ENCODE assay signal across 7 mouse cellular contexts in the genomic region with DNA sequence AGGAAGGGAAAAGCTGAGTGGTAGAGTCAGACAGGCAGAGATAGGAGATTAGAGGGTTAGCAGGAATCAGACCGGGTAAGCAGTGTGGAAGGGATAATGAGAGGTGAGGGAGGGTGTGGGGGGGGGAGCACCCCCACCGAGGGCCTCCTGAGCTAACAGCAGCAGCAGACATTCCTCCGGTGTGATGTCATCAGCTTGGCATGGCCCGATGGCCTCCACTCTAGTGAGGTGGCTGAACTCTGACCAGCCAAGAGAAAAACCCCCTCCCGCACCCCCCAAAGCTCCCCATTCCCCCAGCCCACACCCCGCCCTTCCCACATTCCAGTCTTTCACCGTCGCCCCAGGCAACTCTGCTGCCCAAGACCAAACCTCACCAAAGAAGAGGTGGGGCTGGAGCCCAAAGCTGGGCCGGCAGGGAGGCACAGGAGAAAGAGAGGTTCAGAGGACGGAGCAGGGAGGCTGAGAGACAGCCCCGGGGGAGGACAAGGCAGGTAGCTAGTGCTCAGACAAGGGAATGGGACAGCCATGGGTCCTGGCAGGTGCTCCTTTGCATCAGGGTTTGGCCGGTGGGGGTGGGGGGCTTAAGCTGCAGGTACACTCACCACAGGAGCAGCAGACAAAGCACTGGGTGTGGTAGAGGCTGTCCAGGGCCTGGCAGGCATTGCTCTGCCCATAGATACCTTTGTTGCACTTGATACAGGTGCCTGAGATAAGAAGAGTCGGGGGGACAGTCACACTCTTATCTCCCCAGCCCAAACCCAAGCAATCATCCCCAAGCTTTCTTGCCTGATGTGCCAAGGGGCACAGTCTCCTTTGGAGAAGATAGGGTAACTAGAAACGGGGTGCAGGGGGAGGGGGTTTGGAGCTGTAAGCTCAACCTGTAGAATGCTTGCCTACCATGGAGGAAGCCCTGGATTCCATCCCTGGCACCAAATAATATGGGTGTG. TPM values are rescaled to one million over a fixed set of nuclear protein-coding genes. Genes with fewer than 3 reads are reported as not detected.
DNase-seq lines count a peak whose midpoint lies in the region; ATAC-seq and TF ChIP-seq lines count a peak whose summit lies in the region.

No protein-coding gene starts in this region.

- H3K4me1 ChIP-seq in embryonic facial prominence, embryonic 12.5 days: peaks cover 43% of the 10 kb centered on the region
- H3K4me1 ChIP-seq in hindbrain, postnatal 0 days (ENCODE audit: insufficient read depth, low read length): peaks cover 4% of the 10 kb centered on the region; the same call in 1 of the 2 replicates
- H3K4me1 ChIP-seq in liver, embryonic 15.5 days (replicated peaks): peaks cover 67% of the 10 kb centered on the region

- H3K27me3 ChIP-seq in embryonic facial prominence, embryonic 12.5 days: no peaks in the 10 kb centered on the region
- peaks cover 6% of the 10 kb centered on the region; the same call in 1 of the 2 replicates for H3K27me3 ChIP-seq in hindbrain, postnatal 0 days (ENCODE audit: insufficient read depth, low read length)
- peaks cover 79% of the 10 kb centered on the region for H3K27me3 ChIP-seq in liver, embryonic 15.5 days

- peak overlapping the region; percentile 95 for H3K4me3 ChIP-seq in embryonic facial prominence, embryonic 12.5 days
- no peak overlapping the region for H3K4me3 ChIP-seq in hindbrain, postnatal 0 days (ENCODE audit: low read length)
- H3K4me3 ChIP-seq in liver, embryonic 15.5 days (replicated peaks): peak overlapping the region; percentile 9; the same call in 1 of the 2 replicates

- H3K36me3 ChIP-seq in embryonic facial prominence, embryonic 12.5 days: peaks cover 53% of the 10 kb centered on the region
- H3K36me3 ChIP-seq in hindbrain, postnatal 0 days (ENCODE audit: insufficient read depth, low read length): no peaks in the 10 kb centered on the region
- H3K36me3 ChIP-seq in liver, embryonic 15.5 days (replicated peaks): peaks cover 9% of the 10 kb centered on the region

- no peaks in the 10 kb centered on the region for H3K9me3 ChIP-seq in embryonic facial prominence, embryonic 12.5 days
- no peaks in the 10 kb centered on the region for H3K9me3 ChIP-seq in hindbrain, postnatal 0 days (ENCODE audit: low read length)
- no peaks in the 10 kb centered on the region for H3K9me3 ChIP-seq in liver, embryonic 15.5 days (replicated peaks)

- no peak for TF ChIP-seq CTCF in hindbrain, postnatal 0 days (IDR thresholded peaks at IDR 0.05; ENCODE audit: low read depth)

- peak overlapping the region; percentile 78 for H3K27ac ChIP-seq in embryonic facial prominence, embryonic 12.5 days
- no peak overlapping the region for H3K27ac ChIP-seq in hindbrain, postnatal 0 days
- no peak overlapping the region; the same call in 1 of the 2 replicates for H3K27ac ChIP-seq in liver, embryonic 15.5 days (replicated peaks)

- 9% methylated on average over 12 of the region's 14 CpGs for WGBS in embryonic facial prominence, embryonic 12.5 days
- WGBS in hindbrain, postnatal 0 days: 12% methylated on average over 14 of the region's 14 CpGs
- WGBS in liver, embryonic 15.5 days (ENCODE audit: insufficient replicate concordance): 33% methylated on average over 14 of the region's 14 CpGs

- ATAC-seq in embryonic facial prominence, embryonic 12.5 days (ENCODE audit: insufficient number of reproducible peaks, insufficient read depth, low FRiP score, low TSS enrichment): peak; percentile 12
- ATAC-seq in hindbrain, postnatal 0 days: peak; percentile 33; the same call in 1 of the 2 replicates
- ATAC-seq in liver, embryonic 15.5 days (ENCODE audit: insufficient read depth): peak; percentile 29; the same call in 1 of the 2 replicates

- peak overlapping the region; percentile 99 for H3K9ac ChIP-seq in embryonic facial prominence, embryonic 12.5 days
- H3K9ac ChIP-seq in hindbrain, postnatal 0 days (replicated peaks; ENCODE audit: low read length): no peak overlapping the region
- H3K9ac ChIP-seq in liver, embryonic 15.5 days: no peak overlapping the region; the same call in 1 of the 2 replicates

- peak; percentile 87 for DNase-seq in NIH3T3 (ENCODE audit: low read depth)
- DNase-seq in hindbrain, postnatal 0 days (ENCODE audit: low spot score): peak; percentile 25
- DNase-seq in retina, adult 2 months (ENCODE audit: low read depth, low spot score): peak; percentile 42
- DNase-seq in thymus, adult 18-20 months: no peak
- no peak for DNase-seq in ovary, postnatal 36 days (ENCODE audit: low spot score)

- H3K4me2 ChIP-seq in embryonic facial prominence, embryonic 12.5 days (replicated peaks): peak overlapping the region; percentile 66
- H3K4me2 ChIP-seq in hindbrain, postnatal 0 days (ENCODE audit: low read depth, low read length): no peak overlapping the region
- peak overlapping the region; percentile 49 for H3K4me2 ChIP-seq in liver, embryonic 15.5 days

RNA-seq across cellular contexts. Expression of gene Ajuba, which starts 4.3 kb away (rescaled TPM):
- 67.8 and 69.0 TPM in 2 replicates for polyA plus RNA-seq in embryonic facial prominence, embryonic 12.5 days (2016; fragmentation: Nextera tagmentation; extraction: Ambion mirVana)
- total RNA-seq in hindbrain, postnatal 0 days (2014; rRNA removed): 9.8 and 11.2 TPM in 2 replicates
- polyA plus RNA-seq in hindbrain, postnatal 0 days (2015; fragmentation: Nextera tagmentation; extraction: Ambion mirVana): 5.7 and 6.1 TPM in 2 replicates
- polyA plus RNA-seq in liver, embryonic 15.5 days (2015; fragmentation: Nextera tagmentation; extraction: Ambion mirVana): 5.6 TPM in 2 replicates

RNA-seq across cellular contexts. Expression of gene Haus4, which starts 18.6 kb away (rescaled TPM):
- polyA plus RNA-seq in embryonic facial prominence, embryonic 12.5 days (2016; fragmentation: Nextera tagmentation; extraction: Ambion mirVana): 50.5 and 52.3 TPM in 2 replicates
- 19.1 and 28.9 TPM in 2 replicates for total RNA-seq in hindbrain, postnatal 0 days (2014; rRNA removed)
- polyA plus RNA-seq in hindbrain, postnatal 0 days (2015; fragmentation: Nextera tagmentation; extraction: Ambion mirVana): 21.2 and 23.8 TPM in 2 replicates
- 33.7 and 34.1 TPM in 2 replicates for polyA plus RNA-seq in liver, embryonic 15.5 days (2015; fragmentation: Nextera tagmentation; extraction: Ambion mirVana)

RNA-seq across cellular contexts. Expression of gene 4931414P19Rik, which starts 32.7 kb away (rescaled TPM):
- polyA plus RNA-seq in embryonic facial prominence, embryonic 12.5 days (2016; fragmentation: Nextera tagmentation; extraction: Ambion mirVana): 9.0 and 10.1 TPM in 2 replicates
- 4.8 and 6.8 TPM in 2 replicates for total RNA-seq in hindbrain, postnatal 0 days (2014; rRNA removed)
- 2.5 and 3.9 TPM in 2 replicates for polyA plus RNA-seq in hindbrain, postnatal 0 days (2015; fragmentation: Nextera tagmentation; extraction: Ambion mirVana)
- 1.9 and 2.9 TPM in 2 replicates for polyA plus RNA-seq in liver, embryonic 15.5 days (2015; fragmentation: Nextera tagmentation; extraction: Ambion mirVana)

RNA-seq across cellular contexts. Expression of gene Psmb5, which starts 44.8 kb away (rescaled TPM):
- polyA plus RNA-seq in embryonic facial prominence, embryonic 12.5 days (2016; fragmentation: Nextera tagmentation; extraction: Ambion mirVana): 381 and 403 TPM in 2 replicates
- 181 and 204 TPM in 2 replicates for total RNA-seq in hindbrain, postnatal 0 days (2014; rRNA removed)
- polyA plus RNA-seq in hindbrain, postnatal 0 days (2015; fragmentation: Nextera tagmentation; extraction: Ambion mirVana): 411 and 417 TPM in 2 replicates
- 204 and 211 TPM in 2 replicates for polyA plus RNA-seq in liver, embryonic 15.5 days (2015; fragmentation: Nextera tagmentation; extraction: Ambion mirVana)

RNA-seq across cellular contexts. Expression of gene Psmb11, which starts 48.2 kb away (rescaled TPM):
- 0.05 and 0.10 TPM in 2 replicates for polyA plus RNA-seq in embryonic facial prominence, embryonic 12.5 days (2016; fragmentation: Nextera tagmentation; extraction: Ambion mirVana)
- 0.05 TPM in 1 of 2 replicates, not detected in the other for total RNA-seq in hindbrain, postnatal 0 days (2014; rRNA removed)
- 0.16 and 0.21 TPM in 2 replicates for polyA plus RNA-seq in hindbrain, postnatal 0 days (2015; fragmentation: Nextera tagmentation; extraction: Ambion mirVana)
- polyA plus RNA-seq in liver, embryonic 15.5 days (2015; fragmentation: Nextera tagmentation; extraction: Ambion mirVana): not detected in 2 replicates

Comparison
In these comparisons a context has a peak if more than half of its experiments do, and no peak if none do; other contexts are left out.
1. DNase-seq: peak in NIH3T3 (single experiment), hindbrain, postnatal 0 days (single experiment) and retina, adult 2 months (single experiment); none in thymus, adult 18-20 months (0 of 2) and ovary, postnatal 36 days (single experiment).
2. Peak in every context shown above with its lines, with median percentiles within 50 percentile points of each other: ATAC-seq.